Mouse (Mus musculus): ENCODE measurements around the gene Dck. TPM values are rescaled to one million over a fixed set of nuclear protein-coding genes. Genes with fewer than 3 reads are reported as not detected.

The Dck gene
- polyA plus RNA-seq (2012; rRNA removed) = 2.4 and 3.0 TPM in 2 replicates

GRCm38 (mm10) chr5:88764987-88765481 is at the start of gene Dck:
Gene Dck (plus strand): TSS chr5:88764996.

GRCm38 (mm10) chr5:88720116-88721002 is 44.4 kb upstream of the Dck start, which contains the start of gene Mob1b:
Gene Mob1b (plus strand): TSS chr5:88720855.

Other genes starting within 250 kb of the Dck start
- gene Jchain, start 237.1 kb upstream of the Dck start, polyA plus RNA-seq (2012; rRNA removed) = 300 and 332 TPM in 2 replicates
- 8.1 and 9.0 TPM in 2 replicates for gene Utp3, start 210.5 kb upstream of the Dck start, polyA plus RNA-seq (2012; rRNA removed)
- gene Rufy3, start 200.0 kb upstream of the Dck start, polyA plus RNA-seq (2012; rRNA removed) = 6.1 and 6.2 TPM in 2 replicates
- 34.8 and 38.9 TPM in 2 replicates for gene Grsf1, start 88.8 kb upstream of the Dck start, polyA plus RNA-seq (2012; rRNA removed)
- 3.1 and 3.3 TPM in 2 replicates for gene Mob1b, start 44.1 kb upstream of the Dck start, polyA plus RNA-seq (2012; rRNA removed)
- 10.1 and 11.4 TPM in 2 replicates for gene Slc4a4, start 121.8 kb downstream of the Dck start, polyA plus RNA-seq (2012; rRNA removed)

Data from colon, adult 2 months (tissue).